Mouse (Mus musculus) olfactory bulb, adult 2 months (tissue): Measurements from ENCODE around the gene Atg10.

Experiments
- CTCF ChIP-seq: fragments of 200-500 bp; IDR thresholded peaks from 2 replicates; pipeline ENCODE4 v1.5.1; 2012; ENCODE audit warnings: low read depth, mild to moderate bottlenecking, low read length, moderate library complexity; ENCODE audit not compliant: insufficient read depth
- POLR2A ChIP-seq: fragments of 200-500 bp; IDR thresholded peaks from 2 replicates; pipeline ENCODE4 v1.6.1; 2012; ENCODE audit warnings: mild to moderate bottlenecking, low read depth, low read length, moderate library complexity; ENCODE audit not compliant: insufficient read depth

- TF ChIP-seq CTCF (peak; percentile 60), POLR2A (no peak)
Measured at GRCm38 (mm10) chr13:90886568-90886983, 337.2 kb downstream of the Atg10 start.
